Mouse (Mus musculus): ENCODE measurements around the gene Ranbp3l.

Ranbp3l gene

GRCm38 (mm10) chr15:9070912-9071555 is 103.3 kb downstream of the Ranbp3l start, which contains the start of gene Nadk2:
Nadk2 (plus strand) TSS chr15:9071260.
- DNase-seq (ENCODE audit: low spot score in 2 of 2) = peak; percentile 96 to 98

- DNase-seq (ENCODE audit: low spot score in 2 of 2) = no peak
These were observed 104.1 kb downstream of the Ranbp3l start for GRCm38 (mm10) chr15:9071556-9072544.

- DNase-seq (ENCODE audit: low spot score in 2 of 2) = no peak
These were observed 104.9 kb downstream of the Ranbp3l start for GRCm38 (mm10) chr15:9072630-9073029.

GRCm38 (mm10) chr15:9073067-9073608 is 105.4 kb downstream of the Ranbp3l start:
- no peak for DNase-seq (ENCODE audit: low spot score in 2 of 2)

- no peak for DNase-seq (ENCODE audit: low spot score in 2 of 2)
These were observed 105.9 kb downstream of the Ranbp3l start for GRCm38 (mm10) chr15:9073684-9074083.

- no peak for DNase-seq (ENCODE audit: low spot score in 2 of 2)
These were observed 106.4 kb downstream of the Ranbp3l start for GRCm38 (mm10) chr15:9074139-9074538.

GRCm38 (mm10) chr15:9074671-9075070 is 106.9 kb downstream of the Ranbp3l start:
- DNase-seq (ENCODE audit: low spot score in 2 of 2) = no peak

- DNase-seq (ENCODE audit: low spot score in 2 of 2) = no peak
These were observed 108.0 kb downstream of the Ranbp3l start for GRCm38 (mm10) chr15:9075608-9076200.

GRCm38 (mm10) chr15:9078481-9079300 is 110.9 kb downstream of the Ranbp3l start:
- DNase-seq (ENCODE audit: low spot score in 2 of 2) = no peak

GRCm38 (mm10) chr15:9079626-9080025 is 111.9 kb downstream of the Ranbp3l start:
- no peak for DNase-seq (ENCODE audit: low spot score in 2 of 2)

- DNase-seq (ENCODE audit: low spot score in 2 of 2) = no peak
These were observed 112.5 kb downstream of the Ranbp3l start for GRCm38 (mm10) chr15:9080206-9080605.

- no peak for DNase-seq (ENCODE audit: low spot score in 2 of 2)
These were observed 113.5 kb downstream of the Ranbp3l start for GRCm38 (mm10) chr15:9081294-9081693.

- no peak for DNase-seq (ENCODE audit: low spot score in 2 of 2)
These were observed 115.0 kb downstream of the Ranbp3l start for GRCm38 (mm10) chr15:9082753-9083152.

- no peak for DNase-seq (ENCODE audit: low spot score in 2 of 2)
These were observed 119.1 kb downstream of the Ranbp3l start for GRCm38 (mm10) chr15:9086813-9087212.

GRCm38 (mm10) chr15:9087421-9087820 is 119.7 kb downstream of the Ranbp3l start:
- no peak for DNase-seq (ENCODE audit: low spot score in 2 of 2)

GRCm38 (mm10) chr15:9087895-9088682 is 120.3 kb downstream of the Ranbp3l start:
- DNase-seq (ENCODE audit: low spot score in 2 of 2) = no peak

- no peak for DNase-seq (ENCODE audit: low spot score in 2 of 2)
These were observed 120.9 kb downstream of the Ranbp3l start for GRCm38 (mm10) chr15:9088683-9089072.

GRCm38 (mm10) chr15:9089136-9089720 is 121.5 kb downstream of the Ranbp3l start:
- DNase-seq (ENCODE audit: low spot score in 2 of 2) = no peak

- no peak for DNase-seq (ENCODE audit: low spot score in 2 of 2)
These were observed 122.9 kb downstream of the Ranbp3l start for GRCm38 (mm10) chr15:9090662-9091061.

Measured in left cerebral cortex, adult 9 months (tissue).